Mouse (Mus musculus) heart, embryonic 10.5 days (tissue): ENCODE measurements at regions not wholly inside any gene's neighbourhood (a gene's known extent, or its start where the extent isn't known, plus 50 kb on each side); places are given as distances from the start of the nearest gene placed in this dataset.

Experiments used
- DNase-seq: peaks from one replicate; pipeline ENCODE4 v3.0.0-alpha.2; 2017; ENCODE audit warnings: low spot score
- H3K27ac ChIP-seq: fragments of 300-500 bp; sonication (generic); 2 replicates; pipeline ENCODE4 v1.5.1; 2016; ENCODE audit warnings: mild to moderate bottlenecking
- H3K27me3 ChIP-seq: fragments of 300-500 bp; sonication (generic); 2 replicates; pipeline ENCODE4 v1.6.1; 2016; ENCODE audit warnings: mild to moderate bottlenecking; ENCODE audit not compliant: poor library complexity, insufficient read depth, severe bottlenecking
- H3K36me3 ChIP-seq: fragments of 300-500 bp; sonication (generic); 2 replicates; pipeline ENCODE4 v1.6.1; 2016; ENCODE audit warnings: mild to moderate bottlenecking, moderate library complexity
- H3K4me1 ChIP-seq: fragments of 300-500 bp; sonication (generic); 2 replicates; pipeline ENCODE4 v1.6.1; 2016; ENCODE audit warnings: mild to moderate bottlenecking
- H3K4me3 ChIP-seq: fragments of 300-500 bp; sonication (generic); 2 replicates; pipeline ENCODE4 v1.5.1; 2016; ENCODE audit warnings: mild to moderate bottlenecking, moderate library complexity
- H3K9me3 ChIP-seq: fragments of 300-500 bp; sonication (generic); 2 replicates; pipeline ENCODE4 v1.6.1; 2016; ENCODE audit warnings: mild to moderate bottlenecking, moderate library complexity
- WGBS: fragments of 180-500 bp; shearing (Covaris S2); methylation state at CpG from one replicate; pipeline ENCODE4 v1.1.7; 2016; 5-methylcytosine and 5-hydroxymethylcytosine counted together

GRCm38 (mm10) chr10:17178627-17179026, 544.4 kb upstream of the Cited2 start:
- DNase-seq: no peak
- H3K36me3 ChIP-seq: no peaks in the 10 kb centered on the region
- no peaks in the 10 kb centered on the region for H3K4me1 ChIP-seq
- H3K4me3 ChIP-seq: no peak overlapping the region
- H3K27ac ChIP-seq: no peak overlapping the region
- H3K9me3 ChIP-seq: no peaks in the 10 kb centered on the region
- no peaks in the 10 kb centered on the region for H3K27me3 ChIP-seq

- no peak overlapping the region for H3K27ac ChIP-seq
- H3K27me3 ChIP-seq: no peaks in the 10 kb centered on the region
- H3K4me3 ChIP-seq: no peak overlapping the region
- no peaks in the 10 kb centered on the region for H3K9me3 ChIP-seq
- 66% methylated on average over 2 of the region's 2 CpGs for WGBS
- H3K36me3 ChIP-seq: no peaks in the 10 kb centered on the region
- no peaks in the 10 kb centered on the region for H3K4me1 ChIP-seq
- no peak for DNase-seq
These were observed 538.6 kb upstream of the Cited2 start for GRCm38 (mm10) chr10:17184418-17184817.

DNA sequence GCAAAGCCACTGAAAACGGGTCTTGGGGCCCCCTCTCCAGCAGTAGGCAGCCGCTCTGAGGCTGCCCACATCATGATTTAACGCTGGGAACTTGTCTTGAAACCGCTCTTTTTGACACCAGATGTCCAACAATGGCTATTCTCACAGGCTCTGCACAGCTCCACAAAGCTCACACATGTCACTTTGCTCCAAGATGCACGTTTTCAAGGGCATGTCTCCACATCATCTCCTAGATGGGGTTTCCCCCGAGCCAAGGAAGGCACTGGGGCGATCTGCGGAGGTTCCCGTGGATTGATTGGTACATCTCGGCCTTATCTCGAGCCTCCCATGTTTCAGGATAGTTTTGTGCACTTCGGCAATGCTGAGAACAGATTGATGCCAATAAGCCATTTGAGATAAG, 526.8 kb upstream of the Cited2 start:
- Histone ChIP-seq H3K27ac (0 out of 2 replicates have a peak overlapping the region, but pooled peaks have one; percentile 19), H3K9me3 (no peaks in the 10 kb centered on the region), H3K4me1 (peaks cover 5% of the 10 kb centered on the region; the same call in 1 of the 2 replicates), H3K36me3 (no peaks in the 10 kb centered on the region), H3K4me3 (no peak overlapping the region), H3K27me3 (no peaks in the 10 kb centered on the region)
- no peak for DNase-seq
- WGBS: 52% methylated on average over 12 of the region's 12 CpGs

GRCm38 (mm10) chr10:17196636-17197035, 526.4 kb upstream of the Cited2 start:
- H3K27ac ChIP-seq: 0 out of 2 replicates have a peak overlapping the region, but pooled peaks have one; percentile 19
- H3K36me3 ChIP-seq: no peaks in the 10 kb centered on the region
- H3K9me3 ChIP-seq: no peaks in the 10 kb centered on the region
- H3K4me1 ChIP-seq: peaks cover 5% of the 10 kb centered on the region; the same call in 1 of the 2 replicates
- H3K27me3 ChIP-seq: no peaks in the 10 kb centered on the region
- H3K4me3 ChIP-seq: no peak overlapping the region
- WGBS: 47% methylated on average over 1 of the region's 1 CpGs
- no peak for DNase-seq

GRCm38 (mm10) chr10:17200524-17201426, 522.2 kb upstream of the Cited2 start:
- no peak for DNase-seq

GRCm38 (mm10) chr10:17201427-17201745, 521.6 kb upstream of the Cited2 start:
- H3K36me3 ChIP-seq: no peaks in the 10 kb centered on the region
- no peaks in the 10 kb centered on the region for H3K27me3 ChIP-seq
- 87% methylated on average over 1 of the region's 1 CpGs for WGBS
- H3K27ac ChIP-seq: no peak overlapping the region
- no peaks in the 10 kb centered on the region for H3K9me3 ChIP-seq
- no peak overlapping the region for H3K4me3 ChIP-seq
- no peak for DNase-seq
- peaks cover 2% of the 10 kb centered on the region; the same call in 1 of the 2 replicates for H3K4me1 ChIP-seq

More at GRCm38 (mm10) chr10:17200524-17201426, 522.2 kb upstream of the Cited2 start:
- Histone ChIP-seq H3K27ac (no peak overlapping the region), H3K27me3 (no peaks in the 10 kb centered on the region), H3K9me3 (no peaks in the 10 kb centered on the region), H3K4me3 (no peak overlapping the region), H3K4me1 (peaks cover 5% of the 10 kb centered on the region; the same call in 1 of the 2 replicates), H3K36me3 (no peaks in the 10 kb centered on the region)
- 79% methylated on average over 8 of the region's 8 CpGs for WGBS

GRCm38 (mm10) chr10:17202556-17203415, 520.2 kb upstream of the Cited2 start:
- H3K4me3 ChIP-seq: no peak overlapping the region
- H3K36me3 ChIP-seq: no peaks in the 10 kb centered on the region
- no peak overlapping the region for H3K27ac ChIP-seq
- H3K9me3 ChIP-seq: no peaks in the 10 kb centered on the region
- 43% methylated on average over 4 of the region's 4 CpGs for WGBS
- H3K27me3 ChIP-seq: no peaks in the 10 kb centered on the region
- no peak for DNase-seq
- H3K4me1 ChIP-seq: no peaks in the 10 kb centered on the region

- H3K9me3 ChIP-seq: no peaks in the 10 kb centered on the region
- no peaks in the 10 kb centered on the region for H3K36me3 ChIP-seq
- no peak overlapping the region for H3K4me3 ChIP-seq
- no peaks in the 10 kb centered on the region for H3K4me1 ChIP-seq
- WGBS: 85% methylated on average over 4 of the region's 4 CpGs
- no peak overlapping the region for H3K27ac ChIP-seq
- no peaks in the 10 kb centered on the region for H3K27me3 ChIP-seq
- DNase-seq: no peak
These were observed 519.5 kb upstream of the Cited2 start for GRCm38 (mm10) chr10:17203416-17204110.

DNA sequence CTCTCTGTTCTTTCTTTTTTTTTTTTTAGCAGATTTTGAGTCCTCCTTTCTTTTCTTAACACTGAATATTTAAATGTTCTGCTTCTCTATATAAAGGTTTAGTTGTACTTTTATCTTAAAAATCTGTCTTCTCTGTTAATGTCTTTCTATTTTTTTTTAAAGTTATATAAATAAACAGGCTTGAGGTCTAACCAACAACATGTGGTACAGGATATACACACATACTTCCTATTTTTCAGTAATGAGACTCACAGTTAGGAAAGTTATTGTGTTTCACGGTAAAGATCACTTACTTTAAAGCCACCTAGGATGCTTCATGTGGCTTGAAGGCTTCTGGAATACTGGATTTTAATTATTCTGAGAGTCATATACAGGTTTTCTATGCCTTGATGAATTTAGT, 518.9 kb upstream of the Cited2 start:
- Histone ChIP-seq H3K27ac (no peak overlapping the region), H3K9me3 (no peaks in the 10 kb centered on the region), H3K4me1 (no peaks in the 10 kb centered on the region), H3K27me3 (no peaks in the 10 kb centered on the region), H3K36me3 (no peaks in the 10 kb centered on the region), H3K4me3 (no peak overlapping the region)
- no peak for DNase-seq
- 85% methylated on average over 1 of the region's 1 CpGs for WGBS

- Histone ChIP-seq H3K9me3 (no peaks in the 10 kb centered on the region), H3K27me3 (no peaks in the 10 kb centered on the region), H3K4me3 (no peak overlapping the region), H3K27ac (no peak overlapping the region), H3K4me1 (no peaks in the 10 kb centered on the region), H3K36me3 (no peaks in the 10 kb centered on the region)
- no peak for DNase-seq
- 59% methylated on average over 10 of the region's 12 CpGs for WGBS
These were observed 510.3 kb upstream of the Cited2 start for GRCm38 (mm10) chr10:17212551-17213309.

GRCm38 (mm10) chr10:17213310-17214064, 509.5 kb upstream of the Cited2 start:
- DNase-seq: no peak
- H3K36me3 ChIP-seq: no peaks in the 10 kb centered on the region
- WGBS: 57% methylated on average over 7 of the region's 7 CpGs
- H3K9me3 ChIP-seq: no peaks in the 10 kb centered on the region
- H3K4me3 ChIP-seq: no peak overlapping the region
- no peaks in the 10 kb centered on the region for H3K27me3 ChIP-seq
- no peak overlapping the region for H3K27ac ChIP-seq
- H3K4me1 ChIP-seq: no peaks in the 10 kb centered on the region

GRCm38 (mm10) chr10:17214065-17214440, 509.0 kb upstream of the Cited2 start:
- Histone ChIP-seq H3K4me3 (no peak overlapping the region), H3K27ac (no peak overlapping the region), H3K36me3 (no peaks in the 10 kb centered on the region), H3K27me3 (no peaks in the 10 kb centered on the region), H3K4me1 (no peaks in the 10 kb centered on the region), H3K9me3 (no peaks in the 10 kb centered on the region)
- WGBS: 76% methylated on average over 2 of the region's 2 CpGs
- DNase-seq: no peak
